Comparison of ENCODE assay signal across 29 mouse cellular contexts in the genomic region with DNA sequence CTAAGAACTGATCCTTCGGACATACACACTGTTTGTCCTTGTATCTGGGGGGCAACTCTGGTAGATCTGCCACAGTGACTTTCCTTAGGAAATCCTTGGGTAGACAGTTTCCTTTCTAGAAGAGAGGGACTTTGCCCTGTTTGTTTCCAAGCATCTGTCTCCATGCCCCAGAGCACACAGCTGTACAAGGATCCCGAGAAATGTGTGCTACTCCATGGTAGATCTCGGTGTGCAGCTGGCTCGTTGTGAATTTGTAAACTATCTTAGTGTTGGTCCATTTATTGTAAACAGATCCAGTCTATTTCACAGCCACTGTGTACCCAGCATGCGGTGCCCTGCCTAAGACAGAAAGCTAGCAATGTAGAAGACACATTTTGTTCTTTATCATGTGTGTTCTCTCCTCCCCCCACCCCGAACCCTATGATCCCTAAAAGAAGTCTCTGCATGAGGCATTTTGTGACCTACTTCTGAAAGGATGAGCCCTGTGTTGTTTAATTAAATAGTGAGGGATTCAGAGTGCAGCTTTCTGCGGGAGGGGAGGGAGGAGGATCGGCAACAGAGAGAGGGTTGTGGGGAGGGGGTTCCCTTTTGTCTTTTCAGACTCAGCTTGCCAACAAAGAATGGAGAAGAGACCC.
DNase-seq lines count a peak whose midpoint lies in the region; ATAC-seq and TF ChIP-seq lines count a peak whose summit lies in the region.
"Had no signal": no experiment of that assay in that cellular context is flagged by ENCODE, and none has a peak within 500 bp of the region (broad histone marks: within the 10 kb centered on the region; RNA-seq: fewer than 3 reads in every experiment).

No protein-coding gene starts in this region.

- 25% methylated on average over 8 of the region's 8 CpGs for WGBS in midbrain, embryonic 11.5 days
- 35% methylated on average over 8 of the region's 8 CpGs for WGBS in neural tube, embryonic 15.5 days
- 57% methylated on average over 8 of the region's 8 CpGs for WGBS in intestine, postnatal 0 days

- peaks cover 7% of the 10 kb centered on the region; the same call in 1 of the 2 replicates for H3K4me1 ChIP-seq in midbrain, embryonic 11.5 days (ENCODE audit: control insufficient read depth, insufficient read depth, low read length)
- H3K4me1 ChIP-seq in neural tube, embryonic 15.5 days: peaks cover 25% of the 10 kb centered on the region
- H3K4me1 ChIP-seq in intestine, postnatal 0 days (replicated peaks; ENCODE audit: control insufficient read depth, insufficient read depth, low read length): no peaks in the 10 kb centered on the region
- H3K4me1 ChIP-seq: embryonic facial prominence, embryonic 13.5 days; heart, embryonic 12.5 days; liver, embryonic 13.5 days; lung, embryonic 15.5 days; stomach, embryonic 15.5 days had no signal

- no peak for TF ChIP-seq CTCF in left cerebral cortex, adult 2 months (IDR thresholded peaks at IDR 0.05)
- no peak for TF ChIP-seq CTCF in intestine, postnatal 0 days (IDR thresholded peaks at IDR 0.05; ENCODE audit: low read depth)

- intact Hi-C loops in left cerebral cortex, adult 2 months (cut with DNase I): no loop called here

- no peak overlapping the region for H3K4me2 ChIP-seq in midbrain, embryonic 11.5 days
- H3K4me2 ChIP-seq in neural tube, embryonic 15.5 days: no peak overlapping the region
- H3K4me2 ChIP-seq in intestine, postnatal 0 days (replicated peaks; ENCODE audit: low read depth): no peak overlapping the region
- H3K4me2 ChIP-seq: embryonic facial prominence, embryonic 13.5 days; forebrain, embryonic 13.5 days; heart, embryonic 12.5 days; liver, embryonic 13.5 days; lung, embryonic 15.5 days; stomach, embryonic 15.5 days had no signal

- 0 out of 2 replicates have a peak overlapping the region, but pooled peaks have one; percentile 28 for H3K27ac ChIP-seq in left cerebral cortex, adult 2 months
- H3K27ac ChIP-seq in midbrain, embryonic 11.5 days (ENCODE audit: low read depth, low read length): no peak overlapping the region
- peak overlapping the region; percentile 43; the same call in 1 of the 2 replicates for H3K27ac ChIP-seq in neural tube, embryonic 15.5 days (replicated peaks)
- H3K27ac ChIP-seq in intestine, postnatal 0 days (ENCODE audit: low read depth, low read length): no peak overlapping the region
- H3K27ac ChIP-seq: embryonic facial prominence, embryonic 13.5 days; forebrain, embryonic 13.5 days; layer of hippocampus, adult 2 months; liver, embryonic 13.5 days; lung, embryonic 15.5 days; stomach, embryonic 15.5 days had no signal

- H3K27me3 ChIP-seq in midbrain, embryonic 11.5 days (ENCODE audit: control insufficient read depth, insufficient read depth, low read length): no peaks in the 10 kb centered on the region
- no peaks in the 10 kb centered on the region for H3K27me3 ChIP-seq in neural tube, embryonic 15.5 days (replicated peaks)
- H3K27me3 ChIP-seq in intestine, postnatal 0 days (replicated peaks; ENCODE audit: control insufficient read depth, insufficient read depth, low read length): no peaks in the 10 kb centered on the region
- H3K27me3 ChIP-seq: embryonic facial prominence, embryonic 13.5 days; heart, embryonic 12.5 days; liver, embryonic 13.5 days; lung, embryonic 15.5 days; stomach, embryonic 15.5 days had no signal

- H3K36me3 ChIP-seq in midbrain, embryonic 11.5 days (ENCODE audit: control insufficient read depth, insufficient read depth, low read length): no peaks in the 10 kb centered on the region
- no peaks in the 10 kb centered on the region for H3K36me3 ChIP-seq in neural tube, embryonic 15.5 days
- no peaks in the 10 kb centered on the region for H3K36me3 ChIP-seq in intestine, postnatal 0 days (ENCODE audit: control insufficient read depth, insufficient read depth)
- H3K36me3 ChIP-seq: embryonic facial prominence, embryonic 13.5 days; heart, embryonic 12.5 days; liver, embryonic 13.5 days; lung, embryonic 15.5 days; stomach, embryonic 15.5 days had no signal

- H3K9me3 ChIP-seq in midbrain, embryonic 11.5 days (ENCODE audit: control insufficient read depth, low read length): no peaks in the 10 kb centered on the region
- no peaks in the 10 kb centered on the region for H3K9me3 ChIP-seq in neural tube, embryonic 15.5 days (replicated peaks)
- H3K9me3 ChIP-seq in intestine, postnatal 0 days (ENCODE audit: control insufficient read depth): no peaks in the 10 kb centered on the region
- H3K9me3 ChIP-seq: embryonic facial prominence, embryonic 13.5 days; forebrain, embryonic 13.5 days; heart, embryonic 12.5 days; liver, embryonic 13.5 days; lung, embryonic 15.5 days; stomach, embryonic 15.5 days had no signal

- no peak overlapping the region for H3K4me3 ChIP-seq in left cerebral cortex, adult 2 months
- no peak overlapping the region for H3K4me3 ChIP-seq in midbrain, embryonic 11.5 days (ENCODE audit: low read depth, low read length)
- no peak overlapping the region for H3K4me3 ChIP-seq in neural tube, embryonic 15.5 days (replicated peaks)
- no peak overlapping the region for H3K4me3 ChIP-seq in intestine, postnatal 0 days (ENCODE audit: low read depth, low read length)
- H3K4me3 ChIP-seq: embryonic facial prominence, embryonic 13.5 days; erythroblast, embryonic 14.5 days; forebrain, embryonic 13.5 days; heart, embryonic 12.5 days; layer of hippocampus, adult 2 months; liver, embryonic 13.5 days; lung, embryonic 15.5 days; myocyte; stomach, embryonic 15.5 days had no signal

- DNase-seq in heart, adult 11 months: peak; percentile 70
- DNase-seq in heart, postnatal 4 days: no peak
- no peak for DNase-seq in left cerebral cortex, adult 2 months (ENCODE audit: extremely low spot score in 1 of 2, low spot score in 2 of 2)
- DNase-seq in left cerebral cortex, adult 9 months (ENCODE audit: low spot score in 2 of 2): no peak
- peak; percentile 87 for DNase-seq in midbrain, embryonic 11.5 days (ENCODE audit: low spot score, missing footprints)
- no peak for DNase-seq in lung, adult 18-20 months
- DNase-seq: adrenal gland, postnatal 14 days; cerebellum, adult 8-10 months; cerebellum, postnatal 36 days; embryo, embryonic 11 days; gastrocnemius, postnatal 10 days; heart, postnatal 10 days; kidney, adult 18-20 months; kidney, postnatal 14 days; liver, embryonic 13.5 days; lung, postnatal 4 days; right cerebral cortex, postnatal 4 days; thymus, postnatal 4 days had no signal

- ATAC-seq in midbrain, embryonic 11.5 days (ENCODE audit: low FRiP score): peak; percentile 22; the same call in 1 of the 2 replicates
- ATAC-seq in neural tube, embryonic 15.5 days (ENCODE audit: low FRiP score): peak; percentile 47; the same call in 1 of the 2 replicates
- ATAC-seq in intestine, postnatal 0 days: no peak
- ATAC-seq: CD4-positive, CD25-positive, alpha-beta regulatory T cell, adult 4 months; forebrain, embryonic 13.5 days had no signal

- no peak overlapping the region for H3K9ac ChIP-seq in midbrain, embryonic 11.5 days (ENCODE audit: low read length)
- H3K9ac ChIP-seq in neural tube, embryonic 15.5 days (replicated peaks): no peak overlapping the region
- no peak overlapping the region for H3K9ac ChIP-seq in intestine, postnatal 0 days (ENCODE audit: low read depth, low read length)
- H3K9ac ChIP-seq: embryonic facial prominence, embryonic 13.5 days; forebrain, embryonic 13.5 days; heart, embryonic 12.5 days; liver, embryonic 13.5 days; lung, embryonic 15.5 days; stomach, embryonic 15.5 days had no signal

Comparison
In these comparisons a context has a peak if more than half of its experiments do, and no peak if none do; other contexts are left out.
1. DNase-seq: peak in heart, adult 11 months (single experiment) and midbrain, embryonic 11.5 days (single experiment); none in heart, postnatal 4 days (single experiment), left cerebral cortex, adult 2 months (0 of 2), left cerebral cortex, adult 9 months (0 of 2) and lung, adult 18-20 months (0 of 2).
2. H3K27ac ChIP-seq: peak in left cerebral cortex, adult 2 months (single experiment) and neural tube, embryonic 15.5 days (single experiment); none in midbrain, embryonic 11.5 days (single experiment) and intestine, postnatal 0 days (single experiment).